Mouse (Mus musculus) cerebellum, postnatal 4 days (tissue): ENCODE results near the gene Hoxc4.

ENCODE experiments used
- DNase-seq, 2 experiments: peaks; one replicate each; pipeline ENCODE4 v3.0.0; 2022; ENCODE audit warnings: low spot score in 2 of 2, mixed read lengths in 1 of 2

Gene Hoxc4

GRCm38 (mm10) chr15:103084944-103085343 lies 66.2 kb downstream of the Hoxc4 start:
- DNase-seq, result no peak

- peak in 1 of 2 experiments; percentile 71 for DNase-seq
Measured at GRCm38 (mm10) chr15:103085831-103086671, 67.3 kb downstream of the Hoxc4 start.
